Mouse (Mus musculus) frontal cortex, postnatal 36 days (tissue): ENCODE data around the gene Kmo.

Experiments
- DNase-seq, 2 experiments: peaks; one replicate each; pipeline ENCODE4 v3.0.0; 2022; ENCODE audit warnings: low spot score in 2 of 2

Gene Kmo

GRCm38 (mm10) chr1:175693429-175693960 lies 73.3 kb downstream of the Kmo start:
- no peak for DNase-seq

GRCm38 (mm10) chr1:175698293-175698692 lies 78.1 kb downstream of the Kmo start, which contains the start of gene Wdr64:
TSS of gene Wdr64 (plus strand) at chr1:175698593.
- DNase-seq, result no peak

GRCm38 (mm10) chr1:175699375-175699774 lies 79.2 kb downstream of the Kmo start:
- DNase-seq, result no peak

- no peak for DNase-seq
These were observed 79.6 kb downstream of the Kmo start for GRCm38 (mm10) chr1:175699796-175700195.

DNA sequence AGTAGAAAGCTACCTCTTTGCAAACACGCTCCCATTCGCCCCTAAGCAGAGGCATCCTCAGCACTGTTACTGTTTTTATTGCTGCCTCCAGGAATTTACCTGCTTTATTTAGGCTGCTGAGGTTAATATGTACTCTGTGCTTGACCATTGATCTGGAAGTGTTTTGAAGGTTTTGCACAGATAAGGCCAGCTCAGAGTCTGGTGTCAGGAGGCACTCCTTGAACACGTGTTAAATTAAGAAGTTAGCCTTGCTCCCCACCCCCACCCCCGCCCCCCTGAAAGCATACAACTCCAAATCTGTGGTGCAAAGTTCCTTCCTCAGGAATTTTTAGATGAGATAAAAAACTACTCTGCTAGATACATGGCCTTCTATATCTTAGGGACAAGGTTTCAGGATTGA lies 81.0 kb downstream of the Kmo start:
- DNase-seq, result no peak

DNA sequence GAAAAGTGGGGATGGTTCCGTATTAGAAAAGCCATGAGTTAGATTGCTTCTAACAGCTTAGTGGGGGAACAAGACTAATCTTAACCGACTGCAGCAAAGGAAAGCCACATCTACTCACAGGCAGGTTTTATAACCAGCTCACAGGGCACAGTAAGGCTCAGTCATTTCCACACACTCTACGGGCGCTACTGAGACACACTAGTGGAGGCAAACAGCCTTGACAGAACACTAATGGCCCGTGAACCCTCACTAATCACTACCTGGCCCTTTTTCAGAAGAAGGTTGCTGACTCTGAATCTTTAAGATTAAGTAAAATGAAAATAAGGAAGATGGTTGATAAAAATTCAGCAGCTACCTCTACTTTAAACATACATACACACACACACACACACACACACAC lies 87.4 kb downstream of the Kmo start:
- no peak for DNase-seq

- no peak for DNase-seq
These were observed 87.8 kb downstream of the Kmo start for GRCm38 (mm10) chr1:175708013-175708412.
